Comparison of ENCODE assay signal across 1 mouse cellular context in genomic region chr4:45499081-45499480, GRCm38 (mm10).
TF ChIP-seq lines count a peak whose summit lies in the region.

No protein-coding gene starts in this region.

TF ChIP-seq in CH12.LX, 34 proteins besides CTCF, POLR2A, EP300 and RAD21 (continued from another document):
- TF ChIP-seq TCF12 (IDR thresholded peaks at IDR 0.05; ENCODE audit: low read depth, low read length) (peak; percentile 6; the same call in 1 of the 2 replicates), IRF4 (IDR thresholded peaks at IDR 0.05; ENCODE audit: low read depth, low read length) (0 out of 2 replicates have a peak, but pooled peaks have one; percentile 9), HCFC1 (IDR thresholded peaks at IDR 0.05; ENCODE audit: low read depth, low read length) (no peak), MAFK (IDR thresholded peaks at IDR 0.05; ENCODE audit: insufficient replicate concordance, low read length) (no peak), USF1 (IDR thresholded peaks at IDR 0.05; ENCODE audit: low read depth, low read length) (no peak), PAX5 (IDR thresholded peaks at IDR 0.05; ENCODE audit: low read length) (no peak), ZNF384 (IDR thresholded peaks at IDR 0.05; ENCODE audit: low read depth, low read length) (no peak), CHD1 (IDR thresholded peaks at IDR 0.05; ENCODE audit: low read depth, low read length) (peak; percentile 38; the same call in 1 of the 2 replicates), KAT2A (IDR thresholded peaks at IDR 0.05; ENCODE audit: insufficient replicate concordance, low read length) (no peak), MYC (IDR thresholded peaks at IDR 0.05; ENCODE audit: low read depth, low read length) (peak; percentile 76), MAZ (IDR thresholded peaks at IDR 0.05; ENCODE audit: low read depth, low read length) (no peak), BHLHE40 (IDR thresholded peaks at IDR 0.05; ENCODE audit: low read depth, low read length) (no peak), JUN (IDR thresholded peaks at IDR 0.05; ENCODE audit: insufficient read depth, low read depth, low read length) (no peak), ZC3H11A (IDR thresholded peaks at IDR 0.05; ENCODE audit: low read depth, low read length) (no peak), TBP (conservative IDR thresholded peaks at IDR 0.05; ENCODE audit: low read depth, low read length) (0 out of 2 replicates have a peak, but pooled peaks have one; percentile 20), ZKSCAN1 (IDR thresholded peaks at IDR 0.05; ENCODE audit: borderline replicate concordance, low read depth, low read length) (no peak)
